ENCODE assay signal across 15 mouse cellular contexts in genomic region chr11:84804373-84804772, GRCm38 (mm10).
"Had no signal": no experiment of that assay in that cellular context is flagged by ENCODE, and none has a peak within 500 bp of the region (broad histone marks: within the 10 kb centered on the region; RNA-seq: fewer than 3 reads in every experiment).

No protein-coding gene starts in this region.

- DNase-seq: gastrocnemius, postnatal 14 days; gastrocnemius, postnatal 36 days; heart, adult 11 months; heart, adult 2 months; heart, postnatal 14 days; heart, postnatal 36 days; kidney, adult 11 months; kidney, adult 2 months; kidney, adult 9 months; kidney, postnatal 14 days; kidney, postnatal 36 days; layer of hippocampus, adult 9-11 months; layer of hippocampus, postnatal 36 days; liver; liver, embryonic 13.5 days had no signal
